Mouse (Mus musculus) bone marrow, adult 2 months (tissue): Measurements from ENCODE around the gene Rcan1.

Experiments used
- CTCF ChIP-seq: fragments of 200-500 bp; IDR thresholded peaks from 2 replicates; pipeline ENCODE4 v1.5.1; 2011; ENCODE audit warnings: low read length, control low read depth; ENCODE audit not compliant: control insufficient read depth, insufficient read depth
- POLR2A ChIP-seq: fragments of 200-500 bp; IDR thresholded peaks from 2 replicates; pipeline ENCODE4 v1.6.1; 2011; ENCODE audit warnings: low read depth, mild to moderate bottlenecking, control low read depth, low read length, borderline replicate concordance; ENCODE audit not compliant: control insufficient read depth

GRCm38 (mm10) chr16:92439775-92440174, 30.9 kb downstream of the Rcan1 start:
- TF ChIP-seq POLR2A, result no peak
- no peak for TF ChIP-seq CTCF
